Mouse (Mus musculus): ENCODE measurements around the gene Mcpt2. TPM values are rescaled to one million over a fixed set of nuclear protein-coding genes. Genes with fewer than 3 reads are reported as not detected.

The Mcpt2 gene
- polyA plus RNA-seq, 1 experiment from 2014 or later = not detected

DNA sequence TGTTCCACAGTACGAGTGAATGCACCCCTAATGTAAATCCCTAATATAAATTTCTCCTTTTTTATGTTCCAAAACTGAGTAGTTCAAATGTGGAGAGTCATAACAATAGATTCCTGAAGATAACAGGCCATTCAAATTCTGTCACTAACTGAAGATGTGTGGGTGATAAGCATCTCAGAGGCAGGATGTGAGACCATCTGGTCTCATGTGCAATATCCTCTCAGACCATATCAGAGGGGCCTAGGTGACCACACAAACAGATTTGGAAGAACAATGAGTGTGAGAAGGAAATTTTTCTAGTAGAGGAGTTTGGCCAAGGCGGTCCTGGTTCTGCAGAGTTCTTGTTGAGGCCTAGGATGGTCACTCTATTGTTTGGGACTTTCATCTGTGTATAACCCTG, 51.5 kb downstream of the Mcpt2 start:
- Histone ChIP-seq H3K4me1 (peaks cover 9% of the 10 kb centered on the region; the same call in 1 of the 2 replicates), H3K36me3 (no peaks in the 10 kb centered on the region), H3K9me3 (no peaks in the 10 kb centered on the region), H3K27me3 (ENCODE audit: insufficient read depth, poor library complexity, severe bottlenecking) (no peaks in the 10 kb centered on the region), H3K27ac (no peak overlapping the region), H3K4me3 (no peak overlapping the region)
- DNase-seq (ENCODE audit: low spot score) = no peak
- 72% methylated on average over 2 of the region's 2 CpGs for whole genome bisulfite sequencing

Small RNA genes within 50 kb of the gene (microRNA-seq; reads per million reads assigned to microRNA genes)
- gene Mir6949 = not detected

Other genes with a start within 250 kb of the Mcpt2 start
- 15.4 and 35.8 TPM in 2 replicates for gene Nfatc4, start 218.9 kb upstream of the Mcpt2 start, polyA plus RNA-seq (2016; fragmentation: Nextera tagmentation; extraction: Ambion mirVana)
- 27.1 and 32.7 TPM in 2 replicates for gene Nynrin, start 188.0 kb upstream of the Mcpt2 start, polyA plus RNA-seq (2016; fragmentation: Nextera tagmentation; extraction: Ambion mirVana)
- 0.12 and 0.30 TPM in 2 replicates for gene Cbln3, start 157.6 kb upstream of the Mcpt2 start, polyA plus RNA-seq (2016; fragmentation: Nextera tagmentation; extraction: Ambion mirVana)
- 18.2 and 23.2 TPM in 2 replicates for gene Khnyn, start 157.1 kb upstream of the Mcpt2 start, polyA plus RNA-seq (2016; fragmentation: Nextera tagmentation; extraction: Ambion mirVana)
- gene Sdr39u1, start 141.7 kb upstream of the Mcpt2 start, polyA plus RNA-seq (2016; fragmentation: Nextera tagmentation; extraction: Ambion mirVana) = 42.4 and 50.3 TPM in 2 replicates
- gene Cma1, start 97.4 kb upstream of the Mcpt2 start, polyA plus RNA-seq (2016; fragmentation: Nextera tagmentation; extraction: Ambion mirVana) = not detected in 2 replicates
- not detected in 2 replicates for gene Cma2, start 91.1 kb upstream of the Mcpt2 start, polyA plus RNA-seq (2016; fragmentation: Nextera tagmentation; extraction: Ambion mirVana)
- gene Mcpt1, start 24.1 kb upstream of the Mcpt2 start, polyA plus RNA-seq (2016; fragmentation: Nextera tagmentation; extraction: Ambion mirVana) = not detected in 2 replicates
- not detected in 2 replicates for gene Mcpt9, start 11.5 kb upstream of the Mcpt2 start, polyA plus RNA-seq (2016; fragmentation: Nextera tagmentation; extraction: Ambion mirVana)
- gene Mcpt4, start 20.3 kb downstream of the Mcpt2 start, polyA plus RNA-seq (2016; fragmentation: Nextera tagmentation; extraction: Ambion mirVana) = not detected in 2 replicates
- not detected in 2 replicates for gene Mcpt8, start 43.2 kb downstream of the Mcpt2 start, polyA plus RNA-seq (2016; fragmentation: Nextera tagmentation; extraction: Ambion mirVana)
- gene Ctsg, start 60.5 kb downstream of the Mcpt2 start, polyA plus RNA-seq (2016; fragmentation: Nextera tagmentation; extraction: Ambion mirVana) = 0.30 and 0.33 TPM in 2 replicates
- not detected in 2 replicates for gene Gzme, start 78.6 kb downstream of the Mcpt2 start, polyA plus RNA-seq (2016; fragmentation: Nextera tagmentation; extraction: Ambion mirVana)
- 0.48 TPM in 1 of 2 replicates, not detected in the other for gene Gzmd, start 90.6 kb downstream of the Mcpt2 start, polyA plus RNA-seq (2016; fragmentation: Nextera tagmentation; extraction: Ambion mirVana)
- 0.57 TPM in 1 of 2 replicates, not detected in the other for gene Gzmg, start 117.5 kb downstream of the Mcpt2 start, polyA plus RNA-seq (2016; fragmentation: Nextera tagmentation; extraction: Ambion mirVana)
- gene Gzmn, start 132.6 kb downstream of the Mcpt2 start, polyA plus RNA-seq (2016; fragmentation: Nextera tagmentation; extraction: Ambion mirVana) = not detected in 2 replicates
- 0.29 TPM in 1 of 2 replicates, not detected in the other for gene Gzmf, start 169.4 kb downstream of the Mcpt2 start, polyA plus RNA-seq (2016; fragmentation: Nextera tagmentation; extraction: Ambion mirVana)
- 0.15 and 0.16 TPM in 2 replicates for gene Gzmc, start 192.6 kb downstream of the Mcpt2 start, polyA plus RNA-seq (2016; fragmentation: Nextera tagmentation; extraction: Ambion mirVana)
- gene Gzmb, start 220.2 kb downstream of the Mcpt2 start, polyA plus RNA-seq (2016; fragmentation: Nextera tagmentation; extraction: Ambion mirVana) = 0.09 TPM in 1 of 2 replicates, not detected in the other